Mouse (Mus musculus) left cerebral cortex, postnatal 25 days (tissue): ENCODE measurements around the gene Resp18. TPM values are rescaled to one million over a fixed set of nuclear protein-coding genes. Genes with fewer than 3 reads are reported as not detected.

Experiments
- DNase-seq, 2 experiments: peaks; one replicate each; pipeline ENCODE4 v3.0.0; 2022; ENCODE audit warnings: low spot score in 2 of 2, mixed read lengths in 1 of 2
- intact Hi-C: fragments of 180-260 bp; cut with DNase I; formaldehyde crosslinking; loops from one replicate; pipeline ENCODE4 v1.15.1; 2025
- total RNA-seq, 2 experiments: library from RNA; stranded (reverse); gene quantifications; 2 replicates each; pipeline ENCODE4 v1.2.3; 2021

Gene Resp18
- total RNA-seq, 2 experiments from 2014 or later, result 115 to 126 TPM

GRCm38 (mm10) chr1:75283017-75283416 is 4.8 kb upstream of the Resp18 start:
- intact Hi-C loops, result no loop called here
- peak in 1 of 2 experiments; percentile 78 for DNase-seq

- no peak for DNase-seq
- intact Hi-C loops, result no loop called here
Observed at GRCm38 (mm10) chr1:75277195-75278188, 723 bp downstream of the Resp18 start.

- DNase-seq, result peak; percentile 76 to 95
- intact Hi-C loops, result no loop called here
Observed at GRCm38 (mm10) chr1:75264091-75264880, 13.9 kb downstream of the Resp18 start, which contains the start of gene Ptprn. Gene Ptprn, minus strand, starts transcription at chr1:75264502.

GRCm38 (mm10) chr1:75262969-75263951 is 15.0 kb downstream of the Resp18 start:
- intact Hi-C loops, result loop anchor here (2.0 kb wide), 1 partner anchor 28 kb away; no protein-coding TSS in a partner anchor
- DNase-seq, result peak; percentile 62 to 84

GRCm38 (mm10) chr1:75261278-75261677 is 16.9 kb downstream of the Resp18 start:
- DNase-seq, result no peak
- intact Hi-C loops, result no loop called here

GRCm38 (mm10) chr1:75255516-75256046 is 22.6 kb downstream of the Resp18 start:
- intact Hi-C loops, result no loop called here
- no peak for DNase-seq

GRCm38 (mm10) chr1:75254625-75255013 is 23.6 kb downstream of the Resp18 start:
- intact Hi-C loops, result no loop called here
- no peak for DNase-seq

- intact Hi-C loops, result no loop called here
- DNase-seq, result peak; percentile 85 to 88
Observed at GRCm38 (mm10) chr1:75253849-75254624, 24.2 kb downstream of the Resp18 start.

GRCm38 (mm10) chr1:75253029-75253428 is 25.2 kb downstream of the Resp18 start:
- no peak for DNase-seq
- intact Hi-C loops, result no loop called here

- DNase-seq, result no peak
- intact Hi-C loops, result no loop called here
Observed at GRCm38 (mm10) chr1:75252308-75252707, 25.9 kb downstream of the Resp18 start.

GRCm38 (mm10) chr1:75251112-75251970 is 26.9 kb downstream of the Resp18 start:
- DNase-seq, result peak; percentile 70 to 76
- intact Hi-C loops, result no loop called here

- intact Hi-C loops, result no loop called here
- DNase-seq, result no peak
Observed at GRCm38 (mm10) chr1:75250498-75250897, 27.7 kb downstream of the Resp18 start.

GRCm38 (mm10) chr1:75248041-75248772 is 30.0 kb downstream of the Resp18 start:
- DNase-seq, result peak in 1 of 2 experiments; percentile 58
- intact Hi-C loops, result no loop called here

- no peak for DNase-seq
- intact Hi-C loops, result no loop called here
Observed at GRCm38 (mm10) chr1:75247071-75247930, 30.9 kb downstream of the Resp18 start.

GRCm38 (mm10) chr1:75244836-75245235 is 33.4 kb downstream of the Resp18 start:
- intact Hi-C loops, result no loop called here

More at GRCm38 (mm10) chr1:75244836-75245235, 33.4 kb downstream of the Resp18 start:
- DNase-seq, result peak; percentile 73 to 86
